Mouse (Mus musculus) MEL (cell line): ENCODE measurements around the gene Ckap5. TPM values are rescaled to one million over a fixed set of nuclear protein-coding genes. Genes with fewer than 3 reads are reported as not detected.

ENCODE experiments used
- DNase-seq: peaks from one replicate; pipeline ENCODE4 v3.0.0; 2011; ENCODE audit warnings: low read depth, low spot score
- H3K27ac ChIP-seq: 2 replicates; pipeline ENCODE4 v1.5.1; 2012; ENCODE audit warnings: low read depth, mild to moderate bottlenecking, control low read depth, low read length, moderate library complexity; ENCODE audit not compliant: control insufficient read depth
- H3K27me3 ChIP-seq, 2 experiments: fragments of 150-350 bp in 1 of 2; sonication (generic) in 1 of 2; 2 replicates each; pipeline ENCODE4 v1.6.1; 2012; ENCODE audit warnings: low read length in 2 of 2, mild to moderate bottlenecking in 2 of 2, improper control_type of control experiment in 1 of 2, moderate library complexity in 1 of 2; ENCODE audit not compliant: insufficient read depth in 2 of 2, control insufficient read depth in 1 of 2
- H3K36me3 ChIP-seq, 2 experiments: 2 replicates each; pipeline ENCODE4 v1.6.1; 2012 to 2014; ENCODE audit warnings: low read length in 2 of 2, improper control_type of control experiment in 1 of 2, inconsistent platforms in 1 of 2, mild to moderate bottlenecking in 1 of 2; ENCODE audit not compliant: insufficient read depth in 2 of 2, control insufficient read depth in 1 of 2
- H3K4me1 ChIP-seq, 2 experiments: fragments of 150-350 bp in 1 of 2; sonication (generic) in 1 of 2; 2 replicates each; pipeline ENCODE4 v1.6.1; 2012; ENCODE audit warnings: low read length in 2 of 2, improper control_type of control experiment in 1 of 2, mild to moderate bottlenecking in 1 of 2; ENCODE audit not compliant: insufficient read depth in 2 of 2, control insufficient read depth in 1 of 2
- H3K4me3 ChIP-seq, 2 experiments: fragments of 150-350 bp in 1 of 2; sonication (generic) in 1 of 2; 2 replicates each; pipeline ENCODE4 v1.5.1; 2012; ENCODE audit warnings: low read depth in 2 of 2, low read length in 2 of 2, mild to moderate bottlenecking in 2 of 2, moderate library complexity in 2 of 2, control low read depth in 1 of 2, improper control_type of control experiment in 1 of 2; ENCODE audit not compliant: control insufficient read depth in 1 of 2, insufficient read depth in 1 of 2
- H3K79me2 ChIP-seq: 2 replicates; pipeline ENCODE4 v1.6.1; 2012; ENCODE audit warnings: mild to moderate bottlenecking, low read length, moderate library complexity; ENCODE audit not compliant: control insufficient read depth, poor library complexity, insufficient read depth
- H3K9ac ChIP-seq: 2 replicates; pipeline ENCODE4 v1.6.1; 2012; ENCODE audit warnings: low read depth, mild to moderate bottlenecking, control low read depth, low read length, moderate library complexity; ENCODE audit not compliant: control insufficient read depth, poor library complexity, severe bottlenecking
- H3K9me3 ChIP-seq: fragments of 150-350 bp; sonication (generic); replicated peaks from 2 replicates; pipeline ENCODE4 v1.6.1; 2012; ENCODE audit warnings: mild to moderate bottlenecking, low read length, improper control_type of control experiment, moderate library complexity; ENCODE audit not compliant: insufficient read depth
- BHLHE40 ChIP-seq: IDR thresholded peaks from 2 replicates; pipeline ENCODE4 v1.6.1; 2012; ENCODE audit warnings: low read depth, mild to moderate bottlenecking, inconsistent platforms, low read length, improper control_type of control experiment, borderline replicate concordance
- CHD1 ChIP-seq: IDR thresholded peaks from 2 replicates; pipeline ENCODE4 v1.6.1; 2012; ENCODE audit warnings: low read depth, mild to moderate bottlenecking, inconsistent platforms, low read length, improper control_type of control experiment
- CTCF ChIP-seq, 3 experiments: IDR thresholded peaks in 2 of 3; conservative IDR thresholded peaks in 1 of 3; 2 replicates each; pipeline ENCODE4 v1.5.1; 2011 to 2012; ENCODE audit warnings: low read length in 3 of 3, low read depth in 2 of 3, mild to moderate bottlenecking in 2 of 3, improper control_type of control experiment in 1 of 3, inconsistent platforms in 1 of 3, mixed read lengths in 1 of 3, moderate library complexity in 1 of 3; ENCODE audit not compliant: control insufficient read depth in 1 of 3, insufficient read depth in 1 of 3, poor library complexity in 1 of 3, severe bottlenecking in 1 of 3
- E2F4 ChIP-seq: IDR thresholded peaks from 2 replicates; pipeline ENCODE4 v1.6.1; 2011; ENCODE audit warnings: low read depth, low read length, improper control_type of control experiment, borderline replicate concordance
- ELF1 ChIP-seq: IDR thresholded peaks from 2 replicates; pipeline ENCODE4 v1.6.1; 2014; ENCODE audit warnings: low read depth, mild to moderate bottlenecking, inconsistent platforms, low read length, improper control_type of control experiment, moderate library complexity
- ETS1 ChIP-seq: IDR thresholded peaks from 2 replicates; pipeline ENCODE4 v1.6.1; 2012; ENCODE audit warnings: low read depth, mild to moderate bottlenecking, inconsistent platforms, low read length, improper control_type of control experiment, moderate library complexity
- HCFC1 ChIP-seq: IDR thresholded peaks from 2 replicates; pipeline ENCODE4 v1.6.1; 2012; ENCODE audit warnings: low read depth, mild to moderate bottlenecking, inconsistent platforms, low read length, improper control_type of control experiment, moderate library complexity
- JUND ChIP-seq: IDR thresholded peaks from 2 replicates; pipeline ENCODE4 v1.6.1; 2011; ENCODE audit warnings: low read depth, mild to moderate bottlenecking, improper control_type of control experiment, low read length
- KAT2A ChIP-seq: conservative IDR thresholded peaks from 2 replicates; pipeline ENCODE4 v1.6.1; 2012; ENCODE audit warnings: low read depth, low read length, improper control_type of control experiment, inconsistent platforms
- MAX ChIP-seq: IDR thresholded peaks from 2 replicates; pipeline ENCODE4 v1.6.1; 2011; ENCODE audit warnings: low read length, improper control_type of control experiment
- MAZ ChIP-seq: IDR thresholded peaks from 2 replicates; pipeline ENCODE4 v1.6.1; 2012; ENCODE audit warnings: low read depth, mild to moderate bottlenecking, inconsistent platforms, low read length, improper control_type of control experiment
- MEF2A ChIP-seq: IDR thresholded peaks from 2 replicates; pipeline ENCODE4 v1.6.1; 2014; ENCODE audit warnings: low read depth, mild to moderate bottlenecking, inconsistent platforms, low read length, improper control_type of control experiment; ENCODE audit not compliant: poor library complexity, insufficient replicate concordance, severe bottlenecking; ENCODE audit errors: extremely low read depth
- MXI1 ChIP-seq: IDR thresholded peaks from 2 replicates; pipeline ENCODE4 v1.6.1; 2011; ENCODE audit warnings: mild to moderate bottlenecking, low read depth, low read length, improper control_type of control experiment
- MYB ChIP-seq: IDR thresholded peaks from 2 replicates; pipeline ENCODE4 v1.6.1; 2011; ENCODE audit warnings: mild to moderate bottlenecking, low read depth, low read length, improper control_type of control experiment
- MYC ChIP-seq: IDR thresholded peaks from 2 replicates; pipeline ENCODE4 v1.6.1; 2011; ENCODE audit warnings: low read depth, mild to moderate bottlenecking, low read length, improper control_type of control experiment, moderate library complexity
- NELFE ChIP-seq: IDR thresholded peaks from 2 replicates; pipeline ENCODE4 v1.6.1; 2011; ENCODE audit warnings: low read depth, low read length, improper control_type of control experiment
- NRF1 ChIP-seq: IDR thresholded peaks from 2 replicates; pipeline ENCODE4 v1.6.1; 2014; ENCODE audit warnings: low read depth, mild to moderate bottlenecking, inconsistent platforms, low read length, improper control_type of control experiment, moderate library complexity; ENCODE audit not compliant: poor library complexity, insufficient read depth, severe bottlenecking
- RAD21 ChIP-seq: IDR thresholded peaks from 2 replicates; pipeline ENCODE4 v1.6.1; 2011; ENCODE audit warnings: mild to moderate bottlenecking, low read depth, low read length, improper control_type of control experiment
- SMC3 ChIP-seq: IDR thresholded peaks from 2 replicates; pipeline ENCODE4 v1.6.1; 2011; ENCODE audit warnings: low read depth, low read length, improper control_type of control experiment
- TBP ChIP-seq: IDR thresholded peaks from 2 replicates; pipeline ENCODE4 v1.8.0; 2011; ENCODE audit warnings: low read depth, low read length, improper control_type of control experiment
- TCF12 ChIP-seq: IDR thresholded peaks from 2 replicates; pipeline ENCODE4 v1.6.1; 2014; ENCODE audit warnings: low read depth, mild to moderate bottlenecking, inconsistent platforms, low read length, improper control_type of control experiment, moderate library complexity
- USF2 ChIP-seq, 2 experiments: IDR thresholded peaks; 2 replicates each; pipeline ENCODE4 v1.6.1; 2011 to 2012; ENCODE audit warnings: improper control_type of control experiment in 2 of 2, low read length in 2 of 2, borderline replicate concordance in 1 of 2, inconsistent platforms in 1 of 2, low read depth in 1 of 2, mild to moderate bottlenecking in 1 of 2; ENCODE audit not compliant: insufficient read depth in 1 of 2
- ZC3H11A ChIP-seq: IDR thresholded peaks from 2 replicates; pipeline ENCODE4 v1.6.1; 2012; ENCODE audit warnings: low read depth, mild to moderate bottlenecking, inconsistent platforms, low read length, improper control_type of control experiment
- ZKSCAN1 ChIP-seq: IDR thresholded peaks from 2 replicates; pipeline ENCODE4 v1.6.1; 2012; ENCODE audit warnings: low read depth, mild to moderate bottlenecking, inconsistent platforms, low read length, improper control_type of control experiment, moderate library complexity
- polyA plus RNA-seq, 2 experiments: library from polyadenylated mRNA; stranded (reverse) in 1 of 2; unstranded in 1 of 2; fragments of >175 nt in 1 of 2; fragments of >200 nt in 1 of 2; gene quantifications; 2 replicates each; pipeline versions ENCODE4 v1.2.1 to v1.2.4; 2012; ENCODE audit warnings: low replicate concordance in 2 of 2, low read depth in 1 of 2; ENCODE audit not compliant: insufficient read length in 2 of 2, insufficient read depth in 1 of 2, missing spikeins in 1 of 2
- total RNA-seq: library from RNA; depleted of rRNA; stranded (reverse); fragments of 300-350 nt; gene quantifications from 2 replicates; pipeline ENCODE4 v1.2.3, GENCODE M21; 2012

Ckap5 gene
- total and polyA plus RNA-seq, 3 experiments: 44.0 to 57.1 (median 45.3) TPM

GRCm38 (mm10) chr2:91645811-91646210 is 119.2 kb downstream of the Ckap5 start:
- H3K4me3 ChIP-seq: no peak overlapping the region
- H3K4me1 ChIP-seq: peaks cover 0 to 3% of the 10 kb centered on the region in 2 experiments; a peak in 2 of 4 replicates
- H3K36me3 ChIP-seq: peaks cover 0 to 4% of the 10 kb centered on the region in 2 experiments
- no peak for DNase-seq
- no peaks in the 10 kb centered on the region for H3K27me3 ChIP-seq
- peaks cover 19% of the 10 kb centered on the region for H3K79me2 ChIP-seq
- TF ChIP-seq JUND (no peak), BHLHE40 (no peak), ZC3H11A (no peak), NELFE (no peak), MYC (no peak), KAT2A (no peak), TCF12 (no peak), ELF1 (no peak), USF2 (IDR thresholded peaks at IDR 0.05; ENCODE audit: borderline replicate concordance in 1 of 2, insufficient read depth in 1 of 2, low read depth in 1 of 2, low read length in 2 of 2) (no peak), E2F4 (no peak), NRF1 (no peak), TBP (no peak), MYB (no peak)
- no peak overlapping the region for H3K9ac ChIP-seq
- no peaks in the 10 kb centered on the region for H3K9me3 ChIP-seq
- no peak overlapping the region for H3K27ac ChIP-seq

DNA sequence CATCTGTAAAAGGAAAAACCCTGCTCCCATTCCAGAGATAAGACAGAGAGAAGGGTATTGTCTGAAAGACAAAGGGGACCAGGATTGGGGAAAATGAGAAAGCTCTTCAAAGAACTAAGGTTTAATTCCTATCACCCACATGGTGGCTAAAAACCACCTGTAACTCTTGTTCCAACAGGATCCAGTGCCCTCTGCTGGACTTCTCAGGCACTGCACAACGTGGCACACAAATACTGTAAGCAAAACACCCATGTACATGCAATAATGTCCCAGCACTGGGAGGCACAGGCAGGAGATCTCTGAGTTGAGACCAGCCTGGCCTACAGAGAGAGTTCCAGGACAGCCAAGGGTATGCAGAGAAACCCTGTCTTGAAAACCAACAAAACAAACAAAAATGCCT is 120.2 kb downstream of the Ckap5 start:
- TF ChIP-seq MAZ: no peak
- peak; percentile 94 for TF ChIP-seq MYC
- no peak for TF ChIP-seq ZKSCAN1
- TF ChIP-seq HCFC1: no peak
- peak; percentile 74 to 93 (median 91) for TF ChIP-seq CTCF (IDR thresholded peaks at IDR 0.05 in 2 of 3, conservative IDR thresholded peaks at IDR 0.05 in 1 of 3; ENCODE audit: control insufficient read depth in 1 of 3, insufficient read depth in 1 of 3, low read depth in 2 of 3, low read length in 3 of 3, poor library complexity in 1 of 3, severe bottlenecking in 1 of 3)
- peak; percentile 79 for TF ChIP-seq RAD21
- peak; percentile 74 for TF ChIP-seq ZC3H11A
- no peak for TF ChIP-seq NELFE
- peak; percentile 77 for TF ChIP-seq MAX
- peak; percentile 76 for TF ChIP-seq SMC3
- TF ChIP-seq MEF2A: no peak
- TF ChIP-seq CHD1: no peak
- no peak for TF ChIP-seq ETS1
- TF ChIP-seq MXI1: peak; percentile 68; the same call in 1 of the 2 replicates
- Histone ChIP-seq H3K27me3 (no peaks in the 10 kb centered on the region), H3K9me3 (no peaks in the 10 kb centered on the region), H3K9ac (no peak overlapping the region), H3K4me1 (peaks cover 0 to 5% of the 10 kb centered on the region in 2 experiments; a peak in 3 of 4 replicates), H3K79me2 (peaks cover 22% of the 10 kb centered on the region), H3K4me3 (no peak overlapping the region), H3K27ac (no peak overlapping the region), H3K36me3 (peaks cover 0 to 4% of the 10 kb centered on the region in 2 experiments)
- peak; percentile 88 for DNase-seq
